Mouse (Mus musculus): Measurements from ENCODE around the gene Pisd. TPM values are rescaled to one million over a fixed set of nuclear protein-coding genes. Genes with fewer than 3 reads are reported as not detected.

Gene Pisd
- polyA plus RNA-seq, 1 experiment from 2014 or later = 46.7 TPM

Other genes starting within 250 kb of the Pisd start
- 11.1 and 12.1 TPM in 2 replicates for gene Yes1, start 174.5 kb downstream of the Pisd start, polyA plus RNA-seq (2016; fragmentation: Nextera tagmentation; extraction: Ambion mirVana)
- not detected in 2 replicates for gene Gm20671, start 41.5 kb upstream of the Pisd start, polyA plus RNA-seq (2016; fragmentation: Nextera tagmentation; extraction: Ambion mirVana)
- gene Prr14l, start 68.6 kb upstream of the Pisd start, polyA plus RNA-seq (2016; fragmentation: Nextera tagmentation; extraction: Ambion mirVana) = 15.0 and 15.3 TPM in 2 replicates
- 14.3 and 14.4 TPM in 2 replicates for gene Depdc5, start 78.1 kb upstream of the Pisd start, polyA plus RNA-seq (2016; fragmentation: Nextera tagmentation; extraction: Ambion mirVana)
- 282 and 294 TPM in 2 replicates for gene Ywhah, start 233.2 kb upstream of the Pisd start, polyA plus RNA-seq (2016; fragmentation: Nextera tagmentation; extraction: Ambion mirVana)